Mouse (Mus musculus): ENCODE data around the gene Angptl6.
"Not testable (repeated sequence)": the region's sequence is repeated elsewhere in the genome, so short reads cannot be mapped to it uniquely, and the experiment has no call there.

Gene Angptl6

GRCm38 (mm10) chr9:20837184-20837947 lies 42.2 kb downstream of the Angptl6 start:
- DNase-seq (ENCODE audit: low spot score in 2 of 2), result no peak

- DNase-seq (ENCODE audit: low spot score in 2 of 2), result not testable (repeated sequence)
Measured at GRCm38 (mm10) chr9:20835431-20835954, 44.0 kb downstream of the Angptl6 start.

- no peak for DNase-seq (ENCODE audit: low spot score in 2 of 2)
Measured at GRCm38 (mm10) chr9:20834881-20835280, 44.6 kb downstream of the Angptl6 start.

- DNase-seq (ENCODE audit: low spot score in 2 of 2), result peak; percentile 48 to 58
Measured at GRCm38 (mm10) chr9:20830901-20831643, 48.5 kb downstream of the Angptl6 start.

GRCm38 (mm10) chr9:20828127-20828526 lies 51.4 kb downstream of the Angptl6 start:
- DNase-seq (ENCODE audit: low spot score in 2 of 2), result no peak

- no peak for DNase-seq (ENCODE audit: low spot score in 2 of 2)
Measured at GRCm38 (mm10) chr9:20825781-20826180, 53.7 kb downstream of the Angptl6 start.
